Mouse (Mus musculus) layer of hippocampus, postnatal 10 days (tissue): ENCODE data around the gene Mecom. TPM values are rescaled to one million over a fixed set of nuclear protein-coding genes. Genes with fewer than 3 reads are reported as not detected.

Experiments used
- DNase-seq, 2 experiments: peaks; one replicate each; pipeline ENCODE4 v3.0.0; 2021; ENCODE audit warnings: low spot score in 2 of 2
- total RNA-seq, 2 experiments: library from RNA; stranded (reverse); gene quantifications; 2 replicates each; pipeline ENCODE4 v1.2.3; 2021

Gene Mecom
- total RNA-seq, 2 experiments from 2014 or later = 6.5 to 6.8 TPM

DNA sequence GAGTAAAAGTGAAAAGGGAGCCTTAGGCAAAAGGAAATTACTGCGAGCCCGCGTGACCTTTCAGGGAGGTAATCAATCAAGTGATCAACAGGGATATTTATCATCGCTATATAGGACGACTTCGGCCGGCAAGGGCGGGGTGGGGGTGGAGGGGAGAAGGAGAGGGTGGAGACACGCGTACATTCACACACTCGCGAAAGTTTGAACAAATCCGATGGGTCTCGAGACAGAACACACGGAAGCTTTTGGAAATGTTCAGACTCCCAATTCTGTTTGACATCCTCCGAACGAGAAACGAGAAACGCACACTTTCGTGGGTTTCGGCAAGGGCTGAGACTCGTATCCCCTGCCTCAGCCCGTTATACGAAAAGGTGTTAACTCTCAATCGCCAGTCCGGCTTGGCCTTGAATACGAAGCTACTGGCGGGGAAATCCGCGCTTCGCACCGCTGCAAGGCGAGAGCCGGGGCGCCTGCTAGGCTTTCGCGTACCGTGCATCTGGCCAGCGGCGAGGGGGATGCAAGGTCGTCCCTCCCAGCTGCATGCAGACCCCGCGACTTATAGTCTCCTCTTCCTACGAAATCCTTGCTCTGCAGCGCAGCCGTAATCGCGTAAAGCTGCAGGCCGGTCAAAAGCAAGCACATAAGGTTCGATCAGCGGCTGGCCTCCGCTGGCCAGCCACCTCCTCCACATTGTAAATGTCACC, 33.6 kb downstream of the Mecom start:
- peak; percentile 9 to 23 for DNase-seq

DNA sequence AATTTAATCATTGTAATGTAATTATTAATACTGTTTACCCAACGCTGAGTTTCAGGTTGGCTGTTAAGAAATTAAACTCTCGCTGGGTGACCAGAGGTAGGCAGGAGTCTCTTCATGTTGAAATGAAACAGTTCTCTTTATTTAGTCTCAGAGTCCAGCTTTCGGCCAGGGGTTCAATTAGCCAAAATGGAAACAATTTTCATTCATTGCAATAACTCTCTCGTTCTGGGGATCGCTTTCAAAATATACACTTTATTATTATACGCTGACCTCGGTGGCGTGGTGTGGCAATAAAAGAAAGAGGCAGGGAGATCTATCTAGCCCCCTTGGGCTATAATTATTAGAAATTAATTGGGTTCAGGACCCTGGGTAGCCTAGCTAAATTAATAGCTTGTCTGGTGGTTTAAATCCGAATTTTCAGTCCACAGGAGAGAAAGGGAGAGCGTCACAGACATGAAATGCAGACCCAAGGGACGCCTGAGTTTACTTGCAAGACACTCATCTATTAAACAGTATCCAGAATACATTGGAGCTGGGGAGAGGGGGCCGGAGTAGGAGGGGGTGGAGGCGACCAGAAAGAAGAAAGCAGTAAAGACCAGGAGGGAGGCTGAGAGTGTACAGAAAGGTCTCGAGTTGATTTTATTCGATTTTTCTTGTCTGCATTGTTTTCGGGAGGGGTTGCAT, 34.4 kb downstream of the Mecom start:
- DNase-seq = no peak

DNA sequence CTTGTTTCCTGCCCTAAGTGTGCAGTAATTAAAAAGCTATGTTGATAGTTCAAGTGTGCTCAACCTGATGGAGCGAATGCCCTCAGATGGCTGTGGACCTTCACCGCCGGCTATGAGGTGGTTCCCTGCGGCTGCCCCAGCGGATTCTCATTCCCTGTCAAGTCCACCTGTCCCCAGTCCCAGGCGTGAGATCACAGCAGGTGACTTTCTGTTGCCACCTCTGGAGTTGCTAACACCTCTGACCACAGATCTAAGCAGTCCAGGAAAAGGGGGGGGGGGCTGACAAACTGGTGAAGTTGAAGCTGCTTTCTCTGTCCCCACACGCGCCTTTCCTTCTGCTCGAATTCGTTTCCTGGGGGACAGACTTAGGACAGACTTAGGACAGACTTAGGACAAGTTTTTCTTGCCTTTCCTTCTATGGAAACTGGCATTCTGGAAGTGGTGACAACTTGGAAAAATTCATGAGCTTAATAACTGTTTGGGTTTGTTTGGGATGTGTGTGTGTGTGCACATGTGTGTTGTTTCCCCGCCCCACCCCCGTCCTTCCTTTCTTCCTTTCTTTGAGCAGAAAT, 35.3 kb downstream of the Mecom start:
- DNase-seq = no peak

DNA sequence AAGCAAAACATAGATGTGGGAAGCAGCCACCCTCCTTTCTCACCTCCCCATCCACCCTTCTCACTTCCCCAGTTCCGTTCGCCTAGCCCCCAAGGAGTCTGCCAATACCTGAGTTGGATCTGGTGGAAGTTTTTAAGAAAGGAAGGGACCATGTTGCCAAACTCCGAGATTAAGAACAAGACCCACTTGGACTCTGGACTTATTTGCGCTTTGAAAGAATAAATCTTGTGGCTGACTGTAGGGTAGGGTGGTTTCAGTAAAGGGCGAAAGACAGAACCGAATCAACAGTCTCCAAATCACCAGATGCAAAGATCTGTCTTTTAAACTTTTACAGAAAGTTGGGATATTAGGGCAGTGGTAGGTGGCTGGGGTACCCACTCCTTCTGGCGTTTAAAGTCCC, 36.0 kb downstream of the Mecom start:
- no peak for DNase-seq

DNA sequence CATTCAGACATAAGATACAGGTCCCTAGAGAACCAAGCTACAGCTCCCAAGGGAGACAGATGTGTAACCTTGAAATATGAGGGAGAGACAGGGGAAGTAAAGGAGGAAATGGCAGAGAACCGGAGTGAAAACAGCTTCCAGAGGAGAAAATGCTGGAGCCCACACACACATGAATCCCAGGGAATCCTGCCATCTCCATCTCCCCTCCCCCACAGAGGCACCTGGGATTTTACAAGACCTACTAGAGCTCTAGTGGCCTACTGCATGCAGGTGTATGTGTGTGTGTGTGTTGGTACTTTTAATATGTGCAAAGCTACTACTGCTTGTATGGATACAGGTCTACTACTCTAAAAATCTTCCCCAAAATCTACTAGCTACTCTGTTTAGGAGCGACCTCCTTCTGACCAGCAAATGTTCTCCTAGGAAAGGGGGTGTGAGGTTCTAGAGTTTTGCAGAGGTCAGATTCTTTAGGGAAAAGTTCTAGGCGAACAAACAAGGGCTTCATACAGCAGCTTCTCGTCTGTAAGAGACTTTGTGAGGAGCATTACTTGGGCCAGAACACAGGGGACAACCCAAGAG, 36.7 kb downstream of the Mecom start:
- DNase-seq = no peak

DNA sequence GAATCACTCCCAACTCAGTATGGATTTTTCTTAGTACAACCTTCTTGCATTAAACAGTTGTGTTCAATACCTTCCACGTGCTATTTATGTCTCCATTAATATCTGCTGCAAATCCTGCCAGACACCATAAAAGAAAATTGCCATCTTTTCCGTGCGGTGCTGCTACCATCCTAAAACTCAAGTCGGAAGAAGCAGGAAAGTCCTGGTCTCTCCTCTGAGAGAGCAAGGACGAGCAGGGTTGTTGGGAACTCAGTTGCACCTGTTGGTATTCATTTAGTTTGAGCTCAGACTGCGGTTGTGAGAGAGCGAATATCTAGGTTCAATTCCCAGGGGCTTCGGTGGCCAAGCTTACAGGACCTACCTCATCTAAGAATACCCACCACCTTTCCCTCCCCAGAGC, 37.2 kb downstream of the Mecom start:
- DNase-seq = no peak

DNA sequence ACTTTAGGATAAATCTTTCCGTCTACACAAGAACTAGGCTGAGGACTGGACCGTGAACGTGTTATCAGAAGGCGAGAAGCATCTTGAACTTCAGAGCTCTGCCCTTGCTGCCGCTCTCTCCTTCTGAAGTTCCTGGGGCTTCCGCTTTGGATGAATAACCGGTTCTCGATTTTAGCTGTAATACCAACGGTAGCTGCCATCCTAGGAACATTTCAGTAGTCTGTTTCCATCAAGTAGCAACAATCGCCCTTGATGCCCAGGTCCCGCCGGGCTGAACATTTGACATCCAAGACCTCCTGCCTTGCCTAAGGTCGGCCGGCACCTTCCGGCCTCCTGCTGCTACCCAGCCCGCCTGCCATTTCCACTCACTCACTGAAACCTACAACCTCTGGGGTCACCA, 37.7 kb downstream of the Mecom start:
- no peak for DNase-seq

DNA sequence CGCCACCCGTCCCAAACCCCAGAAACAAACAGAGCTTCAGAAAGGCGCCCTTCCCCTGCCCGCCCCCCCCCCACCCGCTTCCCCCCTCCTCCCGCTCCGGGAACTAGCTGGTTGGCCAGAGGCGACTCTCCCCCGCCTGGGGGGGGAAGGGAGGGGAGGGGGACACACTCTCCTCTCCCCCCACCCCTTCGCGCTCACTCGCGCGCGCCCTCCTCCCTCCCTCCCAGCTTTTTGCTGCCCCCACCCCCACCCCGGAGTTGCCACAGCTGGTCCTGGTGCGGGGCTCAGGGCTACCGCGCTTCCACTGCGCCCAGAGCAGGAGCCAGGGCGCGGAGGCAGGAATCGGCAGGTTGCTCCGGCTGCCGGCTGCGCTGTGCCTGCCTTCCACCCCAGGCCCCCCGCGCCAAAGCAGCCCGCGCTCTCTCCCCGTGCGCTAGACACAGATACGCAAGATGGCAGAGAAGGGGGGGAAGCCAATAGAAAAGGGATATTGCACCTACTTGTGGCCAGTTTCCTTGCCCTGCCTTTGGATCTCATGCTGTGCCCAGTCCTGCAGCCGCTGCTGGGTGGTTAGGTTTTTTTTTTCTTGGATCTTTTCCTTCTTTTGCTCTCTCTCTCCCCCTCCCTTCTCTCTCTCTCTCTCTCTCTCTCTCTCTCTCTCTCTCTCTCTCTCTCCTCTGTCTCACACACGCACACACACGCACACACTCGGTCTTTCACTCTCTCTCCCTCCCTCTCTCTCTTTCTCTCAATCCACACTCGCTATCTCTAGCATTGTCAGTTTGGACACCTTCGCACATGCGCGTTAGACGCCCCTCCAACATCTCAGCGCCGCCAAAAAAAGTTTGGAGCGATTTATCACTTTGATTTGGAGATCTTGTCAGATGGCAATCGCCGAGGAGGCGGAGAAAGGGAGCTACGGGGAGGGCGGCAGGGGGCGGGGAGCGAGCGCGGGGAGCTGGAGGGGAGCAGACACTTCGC, 38.6 kb downstream of the Mecom start:
- no peak for DNase-seq

DNA sequence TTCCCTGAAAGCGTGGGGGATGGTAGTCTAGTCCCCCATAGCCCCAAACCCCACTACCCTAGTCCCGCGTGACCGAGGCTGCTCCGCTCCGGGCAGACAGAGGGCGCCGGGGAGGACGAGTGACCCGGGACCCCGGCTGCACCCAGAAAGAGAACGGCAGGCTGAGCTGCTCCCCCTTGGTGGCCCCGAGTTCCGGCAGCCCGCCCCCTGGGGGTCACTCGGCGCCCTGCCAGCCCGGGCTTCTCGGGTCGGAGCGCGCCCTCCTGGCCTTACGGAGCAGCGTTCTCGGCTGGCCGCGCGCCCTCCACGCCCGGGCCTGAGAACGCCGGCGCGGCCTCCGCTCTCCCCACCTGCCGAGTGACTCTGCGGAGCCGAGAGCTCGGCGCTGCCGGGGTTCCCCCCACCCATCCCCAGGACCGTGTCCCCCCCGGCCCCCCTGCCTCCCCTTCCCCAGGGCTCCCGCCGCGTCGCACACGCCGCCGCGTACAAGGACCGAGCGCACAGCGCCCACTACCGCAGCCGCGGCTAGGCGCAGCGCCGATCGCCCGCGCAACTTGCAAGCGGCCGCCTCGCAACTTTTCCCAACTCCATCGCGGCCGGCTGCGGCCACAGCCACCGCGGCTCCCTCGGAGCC, 39.4 kb downstream of the Mecom start:
- peak; percentile 28 to 59 for DNase-seq

DNA sequence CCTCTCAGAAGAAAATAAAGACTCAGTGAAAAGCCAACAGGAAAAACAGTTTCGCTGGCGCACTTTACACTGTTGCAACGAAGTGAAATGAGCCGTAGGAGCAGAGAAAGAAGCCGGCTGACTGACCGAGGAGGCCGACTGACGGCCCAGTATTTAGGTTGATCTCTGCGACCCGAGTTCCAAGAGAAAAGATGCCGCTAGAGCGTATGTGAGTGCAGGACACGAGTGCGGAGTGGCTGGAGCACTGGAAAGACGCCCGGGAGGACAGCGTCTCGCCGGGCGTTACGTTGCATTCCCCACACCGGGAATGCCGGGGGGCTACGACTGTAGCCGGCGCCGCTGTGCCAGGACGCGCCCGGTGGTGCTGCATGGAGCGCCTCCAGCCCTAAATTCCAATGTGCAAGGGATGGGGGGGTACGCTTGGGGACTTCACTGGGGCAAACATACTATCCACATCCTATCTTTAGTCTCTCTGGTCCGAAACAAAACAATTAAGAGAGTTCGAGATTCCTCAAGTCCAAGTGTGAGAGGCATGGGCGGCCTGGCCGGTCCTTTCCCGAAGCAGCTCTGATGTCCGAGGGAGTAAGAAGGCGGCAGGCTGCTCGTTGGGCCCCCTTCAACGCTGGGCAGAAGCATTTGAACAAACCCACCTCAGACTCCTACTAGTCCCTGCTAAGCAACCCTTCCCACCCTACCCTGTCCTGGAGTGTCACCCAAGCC, 40.1 kb downstream of the Mecom start:
- no peak for DNase-seq

DNA sequence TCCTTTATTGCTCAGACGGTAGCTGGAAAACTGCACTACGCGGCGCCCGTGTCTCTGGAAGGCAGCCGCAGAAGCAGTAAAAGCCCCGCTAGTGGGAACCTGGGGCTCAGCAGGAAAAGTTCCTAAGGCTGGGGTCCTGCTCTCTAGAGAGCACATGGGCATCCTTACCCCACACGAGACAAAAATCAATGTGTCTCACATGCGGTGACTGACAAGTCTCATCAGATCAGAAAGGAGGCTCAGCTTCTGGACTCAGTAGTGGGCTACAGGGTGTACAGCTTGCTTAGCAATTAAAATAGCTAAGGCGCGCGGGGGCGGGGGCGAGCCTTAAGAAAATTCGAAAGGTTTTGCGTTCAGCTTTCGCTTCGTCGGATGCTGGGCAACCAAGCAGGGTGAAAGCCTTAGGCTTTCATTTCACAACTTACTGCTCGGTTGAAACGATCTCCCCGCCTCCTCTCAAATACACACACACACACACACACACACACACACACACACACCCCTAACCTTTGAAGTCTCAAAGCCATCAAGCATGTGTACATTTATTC, 40.7 kb downstream of the Mecom start:
- peak; percentile 42 to 43 for DNase-seq

DNA sequence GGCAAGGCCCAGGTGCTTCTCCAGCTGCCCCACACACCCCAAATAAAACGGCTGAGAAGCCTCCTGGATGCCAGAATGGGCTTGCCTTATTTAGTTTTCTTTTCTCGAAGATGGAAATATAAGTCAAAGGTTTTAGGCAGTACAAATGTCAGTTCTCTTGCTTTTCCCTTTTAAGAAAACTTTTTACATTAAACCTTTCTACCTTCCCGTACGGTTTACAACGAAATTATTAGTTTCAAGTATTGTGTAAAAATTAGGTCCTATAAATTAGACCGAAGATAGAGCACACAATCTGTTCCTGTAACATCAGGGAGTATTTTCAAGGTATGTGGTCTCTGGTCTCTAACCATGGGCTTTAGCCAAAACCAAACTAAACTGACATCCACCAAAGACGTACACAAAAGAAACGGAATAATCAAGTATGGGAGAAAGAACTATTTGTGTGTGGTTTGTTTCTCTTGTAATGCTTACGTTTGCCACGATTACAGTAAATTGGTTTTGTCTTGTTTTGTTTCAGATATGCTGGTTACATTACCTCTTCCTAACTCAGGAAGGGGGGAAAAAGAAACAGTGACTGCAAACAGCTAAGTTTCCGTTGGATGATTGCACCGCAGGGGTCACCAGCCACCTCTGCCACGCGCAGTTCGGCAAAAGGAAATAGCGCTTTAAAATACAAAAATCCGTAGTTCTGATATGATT, 41.3 kb downstream of the Mecom start:
- no peak for DNase-seq

DNA sequence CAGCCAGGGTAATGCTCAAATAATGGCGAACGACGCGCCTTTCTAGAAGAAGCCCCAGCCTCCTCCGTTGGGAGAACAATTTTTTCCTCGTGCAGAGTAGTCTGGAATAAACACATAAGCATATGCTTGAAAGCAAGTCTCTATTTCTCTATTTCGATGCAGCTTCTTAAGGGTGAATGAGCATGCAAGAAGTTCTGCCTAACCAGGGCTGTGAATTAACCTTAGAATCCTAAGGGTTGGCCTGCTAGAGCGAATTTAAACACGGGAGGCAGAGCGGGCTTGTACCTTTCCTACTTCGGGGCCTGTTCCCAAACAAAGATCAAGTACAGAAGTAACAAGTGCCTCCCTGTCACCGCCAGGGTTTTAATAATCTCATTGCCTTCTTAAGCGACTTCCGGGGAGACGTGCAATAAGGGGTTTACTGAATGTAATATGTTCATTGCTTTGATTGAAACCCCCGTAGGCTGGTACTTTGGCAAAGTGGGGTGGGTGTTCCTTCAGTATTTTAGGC, 42.0 kb downstream of the Mecom start:
- no peak for DNase-seq

DNA sequence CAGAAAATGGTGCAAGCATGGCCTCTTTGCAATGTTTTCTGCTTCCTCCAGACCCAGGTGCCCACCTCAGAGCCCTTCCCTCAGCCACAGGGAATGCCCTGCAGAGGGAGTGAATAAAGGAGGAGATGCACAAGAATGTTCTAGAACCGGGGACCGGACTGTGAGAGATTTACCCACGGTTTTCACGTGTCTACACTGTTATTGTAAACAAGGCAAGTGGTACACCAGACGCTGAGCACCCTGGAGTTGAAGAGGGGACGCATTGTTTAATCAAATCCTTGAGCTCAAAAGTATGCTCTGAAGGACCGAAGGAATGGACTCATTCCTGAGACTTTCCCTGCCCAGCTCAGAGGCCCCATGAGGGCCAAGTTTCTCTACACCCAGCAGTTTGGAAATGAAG, 43.2 kb downstream of the Mecom start:
- no peak for DNase-seq

DNA sequence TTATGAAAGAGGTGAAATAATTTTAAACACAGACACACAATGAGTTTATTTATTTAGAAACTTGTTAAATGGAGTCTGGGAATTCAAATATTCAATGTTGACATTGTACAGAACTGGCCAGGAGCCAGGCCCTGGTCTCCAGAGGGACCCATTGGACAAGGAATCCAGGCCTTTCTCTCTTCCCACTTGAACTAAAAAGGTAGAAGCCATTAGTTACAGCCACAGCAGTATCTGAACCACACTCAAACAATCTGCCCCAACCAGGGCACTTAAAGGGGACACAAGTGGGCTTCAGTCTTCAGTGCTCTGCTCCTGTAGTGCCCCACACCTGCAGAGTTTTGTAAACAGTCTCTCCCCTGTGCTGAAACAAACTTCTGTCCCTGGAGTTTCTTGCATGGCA, 44.0 kb downstream of the Mecom start:
- no peak for DNase-seq

DNA sequence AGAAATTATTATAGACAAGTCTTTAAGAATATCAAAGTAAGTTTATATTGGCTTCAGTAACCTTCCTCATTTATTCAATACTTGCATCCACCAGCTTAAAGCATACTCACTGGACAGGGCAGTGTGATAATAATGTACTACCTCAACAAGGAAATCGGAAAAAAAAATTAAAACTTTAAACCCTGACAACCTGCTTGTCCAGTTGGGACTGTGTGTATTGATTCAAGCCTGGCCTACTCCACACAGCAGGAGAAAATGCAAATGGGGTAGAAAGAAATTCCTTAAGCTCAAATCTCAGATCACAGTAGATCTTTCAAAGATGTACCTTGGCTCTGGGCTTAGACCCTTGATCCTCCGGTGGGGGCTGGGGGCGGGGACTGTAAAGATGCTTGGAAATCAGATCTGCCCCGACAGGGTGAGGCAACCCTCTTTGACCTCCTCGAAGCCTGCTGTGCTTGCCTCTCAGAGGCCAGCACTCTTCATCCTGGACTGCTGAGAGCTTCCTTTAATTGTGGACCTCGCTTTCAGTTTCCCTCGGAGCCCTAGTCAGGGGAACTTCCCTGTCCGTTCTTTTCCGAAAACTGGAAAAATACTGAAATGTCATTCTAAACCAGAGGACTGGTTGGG, 49.5 kb downstream of the Mecom start:
- no peak for DNase-seq

DNA sequence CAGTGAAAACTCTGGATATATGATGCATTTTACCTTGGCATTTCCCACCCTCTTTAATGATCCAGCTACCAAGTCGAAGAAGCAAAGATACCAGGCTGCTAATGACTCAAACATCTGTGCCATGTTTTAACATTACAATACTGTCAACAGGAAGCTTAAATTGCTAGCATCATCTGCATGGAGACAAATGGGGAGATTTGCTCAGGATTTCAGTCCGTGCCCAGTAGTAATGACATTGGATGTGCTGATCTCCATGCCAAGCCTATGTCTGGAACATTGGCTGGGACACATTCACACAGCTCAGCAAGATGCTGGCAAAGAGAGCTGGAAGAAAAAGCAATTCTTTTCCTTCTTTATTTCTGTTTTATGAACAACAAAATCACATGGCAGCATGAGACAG, 53.4 kb downstream of the Mecom start:
- DNase-seq = no peak

DNA sequence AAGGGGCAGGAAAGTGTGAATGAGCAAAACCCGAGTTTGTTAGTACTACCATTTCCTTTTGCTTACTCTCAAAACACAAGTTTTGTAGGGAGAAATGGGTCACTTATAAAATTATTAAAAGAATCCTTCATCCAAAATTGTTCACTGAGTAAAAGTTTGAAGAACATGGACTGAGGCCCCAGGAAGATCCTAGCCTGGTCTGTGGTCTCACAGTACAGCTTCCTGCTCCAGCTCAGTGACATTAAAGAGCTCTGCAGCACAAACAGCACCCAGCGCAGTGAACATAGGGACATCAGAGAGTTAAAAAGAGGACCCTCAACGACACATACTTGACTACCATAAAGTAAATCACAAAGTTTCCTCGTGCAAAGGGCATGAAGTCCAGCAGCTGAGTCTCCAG, 59.0 kb downstream of the Mecom start:
- no peak for DNase-seq
